Mouse (Mus musculus) induced T-regulatory cell, adult 2 months (primary cell): ENCODE results near the gene Muc2.
A peak's percentile ranks its signal among the peaks of the same experiment; 100 is the strongest.
"Not testable (repeated sequence)": the region's sequence is repeated elsewhere in the genome, so short reads cannot be mapped to it uniquely, and the experiment has no call there.

Source experiments
- DNase-seq: peaks from one replicate; pipeline ENCODE4 v3.0.0-alpha.2; 2012; ENCODE audit warnings: low read depth

Gene Muc2

GRCm38 (mm10) chr7:141690040-141690439, at the start of gene Muc2:
Gene Muc2, plus strand, starts transcription at chr7:141690340.
- no peak for DNase-seq

DNA sequence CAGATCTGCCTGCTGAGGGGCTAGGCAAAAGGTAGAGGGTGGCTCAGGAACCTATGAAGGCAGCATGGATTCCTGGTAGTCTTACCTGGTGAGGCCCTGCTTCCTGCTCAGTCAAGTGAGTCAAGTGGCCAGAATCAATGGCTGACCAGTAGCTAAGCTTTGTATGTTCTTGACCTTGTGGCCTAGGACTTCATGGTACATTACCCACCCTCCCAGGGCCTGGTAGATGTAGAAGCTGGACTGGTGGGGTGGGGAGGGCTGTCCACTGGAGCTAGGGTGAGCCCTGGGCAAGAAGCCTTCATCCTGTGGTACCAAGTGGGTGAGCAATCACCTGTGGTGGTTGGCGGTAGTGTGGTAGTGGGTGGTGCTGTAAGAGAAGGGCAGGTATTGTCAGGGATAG, 47.8 kb upstream of the Muc2 start:
- DNase-seq: no peak

DNA sequence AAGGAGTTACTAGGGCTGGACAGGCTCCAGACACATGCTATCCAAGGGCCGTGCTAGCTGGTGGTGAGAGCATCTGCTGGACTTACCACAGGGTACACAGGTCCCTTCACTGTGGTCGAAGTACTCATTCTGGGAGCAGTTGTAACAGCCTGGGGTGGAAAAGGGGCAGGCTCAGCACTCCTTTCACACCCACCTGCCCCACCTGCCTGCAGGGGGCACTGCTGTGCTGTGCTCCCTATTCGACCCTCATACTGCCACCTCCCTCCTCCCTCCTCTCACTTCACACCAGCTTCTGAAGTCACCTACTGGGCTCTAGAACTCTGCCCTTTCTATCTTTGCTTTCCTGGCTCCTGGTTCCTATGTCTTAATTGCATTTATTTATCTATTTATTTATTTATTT, 47.0 kb upstream of the Muc2 start:
- peak; percentile 24 for DNase-seq

DNA sequence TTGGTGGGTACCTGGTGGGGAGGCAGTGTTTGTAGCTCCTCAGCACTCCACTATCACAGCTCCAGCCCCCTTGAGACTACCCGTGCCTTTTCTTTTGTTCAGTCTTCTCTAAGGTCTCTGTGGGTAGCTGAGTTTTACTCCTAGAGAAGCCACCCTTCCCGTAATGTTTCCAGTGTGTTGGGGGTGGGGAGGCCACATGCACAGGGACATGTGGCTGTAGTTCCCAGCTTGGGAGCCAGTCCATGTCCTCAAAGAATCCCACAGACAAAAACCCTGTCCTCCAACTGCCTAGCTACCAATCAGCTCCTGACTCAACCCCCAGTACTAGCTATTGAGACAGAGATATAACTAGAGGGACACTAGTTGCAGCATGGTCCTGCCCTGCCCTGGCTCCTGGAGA, 43.1 kb upstream of the Muc2 start:
- no peak for DNase-seq

DNA sequence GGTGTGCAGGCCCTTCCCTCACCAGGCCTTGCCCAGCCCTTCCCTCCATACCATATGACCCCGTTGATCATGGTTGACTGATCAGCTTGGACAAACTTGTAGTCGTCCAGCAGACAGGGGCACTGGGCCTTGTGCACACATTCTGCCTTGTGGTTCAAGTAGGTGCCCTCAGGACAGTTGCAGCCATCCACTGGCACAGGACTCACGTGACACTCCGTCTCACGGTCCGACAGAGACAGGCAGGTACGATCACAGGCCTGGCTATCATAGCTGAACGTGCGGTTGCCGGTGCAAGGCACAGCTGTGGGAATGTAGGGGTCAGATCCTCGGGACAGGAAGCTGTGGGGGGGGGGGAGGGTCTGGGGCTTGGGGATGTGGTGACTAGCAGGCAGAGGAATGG, 42.3 kb upstream of the Muc2 start:
- DNase-seq: no peak

DNA sequence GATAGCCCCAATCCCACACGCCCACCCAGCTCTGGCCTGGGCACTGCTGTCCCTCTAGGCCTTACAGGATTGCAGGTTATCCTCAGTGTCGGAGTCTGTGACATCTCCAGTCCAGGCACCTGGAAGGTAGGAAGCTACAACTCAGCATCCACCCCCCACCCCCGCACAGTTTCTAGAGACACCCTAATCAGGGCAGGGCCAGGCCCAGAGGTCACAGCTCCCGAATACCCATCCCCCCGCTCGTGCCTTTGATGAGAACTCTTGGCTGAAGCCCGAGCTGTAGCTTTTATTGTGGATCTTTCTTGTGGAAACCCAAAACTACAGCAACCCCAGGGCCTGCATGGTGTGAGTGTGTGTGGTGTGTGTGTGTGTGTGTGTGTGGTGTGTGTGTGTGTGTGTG, 37.9 kb upstream of the Muc2 start:
- no peak for DNase-seq

DNA sequence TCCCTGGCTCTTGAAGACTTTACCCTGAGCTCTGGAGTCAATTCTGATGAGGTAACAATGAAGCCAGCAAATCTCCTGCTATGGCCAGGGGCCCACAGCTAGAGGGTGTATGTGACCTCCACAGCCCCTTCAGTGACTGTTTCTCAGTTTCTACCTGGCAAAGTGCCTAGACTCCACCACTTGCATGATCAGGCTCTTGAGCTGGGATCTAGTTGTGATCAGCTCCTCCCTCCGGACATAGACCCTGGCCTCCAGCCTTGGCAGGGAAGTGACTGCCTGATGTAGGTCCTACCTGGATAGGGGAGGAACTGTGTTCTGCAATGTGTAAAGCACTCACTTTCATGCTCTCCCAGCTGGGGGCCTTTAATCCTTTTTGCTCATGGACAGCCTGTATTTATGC, 29.8 kb upstream of the Muc2 start:
- DNase-seq: no peak

- no peak for DNase-seq
Measured at GRCm38 (mm10) chr7:141661481-141661880, 28.7 kb upstream of the Muc2 start.

DNA sequence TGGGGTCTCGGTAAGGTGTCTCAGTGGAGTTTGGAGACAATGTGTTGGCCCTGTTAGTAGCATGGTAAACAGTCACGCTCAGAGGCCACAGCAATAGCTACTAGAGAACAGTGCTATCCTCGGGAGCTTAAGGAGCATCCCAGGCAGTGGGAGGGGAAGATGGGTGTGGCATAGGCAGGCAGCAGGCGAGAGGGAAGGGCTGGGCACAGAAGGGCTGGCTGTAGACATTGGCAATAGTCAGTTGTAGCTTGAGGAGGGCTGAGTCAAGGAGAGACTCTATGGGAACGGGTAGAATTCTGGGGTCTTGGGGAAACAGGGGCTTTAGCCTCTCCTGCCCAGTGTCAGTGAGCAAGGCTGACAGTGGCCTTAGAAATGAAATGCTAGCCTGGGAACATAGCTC, 27.9 kb upstream of the Muc2 start:
- DNase-seq: no peak

DNA sequence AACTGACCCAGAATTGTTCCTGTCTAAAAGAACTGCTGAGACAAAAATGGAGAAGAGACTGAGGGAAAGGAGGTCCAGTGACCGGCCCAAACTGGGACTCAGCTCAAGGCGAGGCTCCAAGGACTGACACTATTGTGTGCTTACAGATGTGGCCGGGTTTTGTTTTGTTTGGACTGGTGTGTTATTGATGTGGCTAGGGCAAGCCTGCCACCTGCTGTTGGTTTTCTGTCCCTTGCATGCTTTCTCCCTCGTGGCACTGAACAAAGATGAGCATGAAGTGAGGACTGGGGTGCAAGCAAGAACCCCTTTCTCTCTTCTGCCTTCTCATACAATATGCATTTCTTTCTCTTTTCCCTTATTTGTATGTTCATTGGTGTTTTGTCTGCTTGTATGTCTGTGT, 23.9 kb upstream of the Muc2 start:
- peak; percentile 75 for DNase-seq

DNA sequence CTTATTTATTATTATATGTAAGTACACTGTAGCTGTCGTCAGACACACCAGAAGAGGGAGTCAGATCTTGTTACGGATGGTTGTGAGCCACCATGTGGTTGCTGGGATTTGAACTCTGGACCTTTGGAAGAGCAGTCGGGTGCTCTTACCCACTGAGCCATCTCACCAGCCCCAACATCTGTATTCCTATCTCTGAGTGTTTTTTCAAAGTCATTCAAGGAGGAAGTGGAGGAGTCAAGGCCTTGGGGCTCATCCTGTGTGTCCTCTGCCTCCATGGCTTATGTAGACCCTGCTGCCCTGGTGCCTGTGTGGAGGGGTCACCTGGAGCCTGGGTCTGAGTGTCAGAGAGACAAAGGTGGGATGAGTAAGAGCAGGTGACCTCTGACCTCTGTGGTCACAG, 21.0 kb upstream of the Muc2 start:
- DNase-seq: not testable (repeated sequence)

GRCm38 (mm10) chr7:141670999-141671398, 19.1 kb upstream of the Muc2 start:
- DNase-seq: peak; percentile 66

GRCm38 (mm10) chr7:141671626-141672291, 18.4 kb upstream of the Muc2 start:
- no peak for DNase-seq

DNA sequence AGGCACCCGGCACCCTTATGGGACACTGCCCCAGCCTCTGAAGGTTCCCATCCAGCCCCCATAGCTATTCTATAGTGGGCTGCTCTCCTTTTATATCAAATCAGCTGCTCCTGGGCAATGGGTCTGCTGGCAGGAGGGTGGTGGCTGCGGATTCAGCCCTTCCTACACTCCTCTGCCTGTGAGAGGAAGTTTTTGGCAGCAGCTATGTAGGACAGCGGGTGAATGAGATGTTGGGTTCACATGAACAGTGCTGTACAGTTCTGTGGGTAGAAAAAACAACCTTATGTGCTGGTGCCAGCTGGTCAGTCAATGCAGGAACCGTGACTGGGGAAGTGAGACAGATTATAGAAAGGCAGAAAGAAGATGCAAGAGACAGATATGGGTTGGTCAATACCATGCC, 11.2 kb upstream of the Muc2 start:
- DNase-seq: no peak

DNA sequence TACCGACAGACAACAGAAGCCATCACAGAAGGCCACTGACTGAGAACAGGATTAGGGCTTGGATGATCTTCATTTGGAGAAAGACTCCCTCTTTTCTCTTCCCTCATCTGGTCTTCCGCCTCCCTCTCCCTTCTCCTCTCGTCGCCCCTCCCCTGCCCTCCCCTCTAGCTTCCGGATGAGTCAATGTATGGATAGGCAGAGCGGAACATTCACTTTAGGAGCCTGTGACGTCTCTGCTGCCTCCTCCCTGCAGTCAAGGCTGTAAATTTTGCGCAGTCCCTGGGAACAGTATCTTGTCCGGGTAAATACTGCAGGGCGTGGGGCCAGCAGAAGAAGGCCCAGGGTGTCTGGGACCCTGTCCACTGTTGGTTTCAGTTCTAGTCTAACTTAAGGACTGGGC, 2.8 kb upstream of the Muc2 start:
- DNase-seq: no peak

- peak; percentile 8 for DNase-seq
Measured at GRCm38 (mm10) chr7:141693591-141694273, 3.6 kb downstream of the Muc2 start.

DNA sequence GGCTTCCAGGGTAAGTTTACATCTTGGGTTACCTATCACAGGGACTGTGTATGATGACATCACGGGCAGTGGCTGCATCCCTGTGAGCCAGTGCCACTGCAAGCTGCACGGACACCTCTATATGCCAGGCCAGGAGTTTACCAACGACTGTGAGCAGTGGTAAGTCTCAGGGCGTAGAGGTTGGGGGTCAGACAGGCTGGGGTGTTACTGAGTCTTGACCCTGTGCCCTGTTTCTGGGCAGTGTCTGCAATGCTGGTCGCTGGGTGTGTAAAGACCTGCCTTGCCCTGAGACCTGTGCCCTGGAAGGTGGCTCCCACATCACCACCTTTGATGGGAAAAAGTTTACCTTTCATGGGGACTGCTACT, 4.1 kb downstream of the Muc2 start:
- no peak for DNase-seq

DNA sequence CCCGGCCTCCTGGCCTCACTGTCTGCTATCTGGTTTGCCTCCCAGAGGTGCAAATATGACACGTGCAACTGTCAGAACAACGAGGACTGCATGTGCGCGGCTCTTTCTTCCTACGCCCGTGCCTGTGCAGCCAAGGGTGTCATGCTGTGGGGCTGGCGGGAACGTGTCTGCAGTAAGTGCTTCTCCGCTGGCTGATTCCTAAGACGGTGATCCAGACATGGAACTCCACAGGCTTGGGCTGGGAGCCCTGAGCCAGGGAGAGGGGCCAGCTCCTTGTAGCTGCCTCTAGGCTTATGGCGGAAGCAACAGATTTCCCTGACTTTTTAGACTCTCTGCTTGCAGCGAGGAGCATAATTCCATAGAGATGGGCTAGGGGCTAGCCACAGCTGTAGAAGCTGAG, 6.4 kb downstream of the Muc2 start:
- DNase-seq: no peak

- no peak for DNase-seq
Measured at GRCm38 (mm10) chr7:141699556-141700220, 9.5 kb downstream of the Muc2 start.

GRCm38 (mm10) chr7:141747451-141748100, 57.4 kb downstream of the Muc2 start:
- DNase-seq: no peak

DNA sequence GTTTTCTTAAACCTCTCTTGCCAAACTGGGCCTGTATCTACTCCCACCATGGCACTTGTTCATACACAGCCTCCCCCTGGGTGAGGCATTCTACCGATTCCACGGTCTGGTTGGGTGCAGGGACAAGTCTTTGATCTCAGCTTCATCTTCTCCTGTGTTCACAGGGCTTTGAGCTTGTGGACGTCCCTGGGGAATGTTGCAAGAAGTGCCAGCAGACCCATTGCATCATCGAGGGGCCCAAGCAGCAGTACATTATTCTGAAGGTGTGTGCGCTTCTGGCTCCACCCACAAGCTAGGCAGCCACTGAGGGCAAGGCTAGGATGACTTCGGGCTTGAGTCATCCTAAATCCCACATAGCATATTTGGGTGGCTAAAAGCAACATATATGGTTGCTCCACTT, 62.4 kb downstream of the Muc2 start:
- no peak for DNase-seq

GRCm38 (mm10) chr7:141755831-141756230, 65.7 kb downstream of the Muc2 start:
- DNase-seq: peak; percentile 56

- DNase-seq: no peak
Measured at GRCm38 (mm10) chr7:141758291-141758690, 68.2 kb downstream of the Muc2 start.
